ENCODE assay signal across 17 mouse cellular contexts in genomic region chr17:71193485-71193884, GRCm38 (mm10). TPM values are rescaled to one million over a fixed set of nuclear protein-coding genes. Genes with fewer than 3 reads are reported as not detected.
DNase-seq lines count a peak whose midpoint lies in the region; ATAC-seq and TF ChIP-seq lines count a peak whose summit lies in the region.
"Had no signal": no experiment of that assay in that cellular context is flagged by ENCODE, and none has a peak within 500 bp of the region (broad histone marks: within the 10 kb centered on the region; RNA-seq: fewer than 3 reads in every experiment).

No protein-coding gene starts in this region.

- no peak overlapping the region for H3K4me2 ChIP-seq in kidney, postnatal 0 days (ENCODE audit: low read length)
- no peak overlapping the region for H3K4me2 ChIP-seq in limb, embryonic 14.5 days (replicated peaks; ENCODE audit: low read depth, low read length, severe bottlenecking)
- H3K4me2 ChIP-seq: heart, embryonic 11.5 days had no signal

- no peaks in the 10 kb centered on the region for H3K36me3 ChIP-seq in kidney, postnatal 0 days (ENCODE audit: insufficient read depth, low read length)
- no peaks in the 10 kb centered on the region for H3K36me3 ChIP-seq in limb, embryonic 14.5 days (ENCODE audit: control insufficient read depth, insufficient read depth, low read length)

- H3K9me3 ChIP-seq in kidney, postnatal 0 days (replicated peaks; ENCODE audit: low read length): no peaks in the 10 kb centered on the region
- H3K9me3 ChIP-seq in limb, embryonic 14.5 days (ENCODE audit: control insufficient read depth, low read length): 0 out of 2 replicates have a peak, but pooled peaks cover 10% of the 10 kb centered on the region

- no peaks in the 10 kb centered on the region for H3K27me3 ChIP-seq in kidney, postnatal 0 days (ENCODE audit: insufficient read depth, low read length)
- no peaks in the 10 kb centered on the region for H3K27me3 ChIP-seq in limb, embryonic 14.5 days (ENCODE audit: control insufficient read depth, insufficient read depth, low read length)

- no peak for ATAC-seq in kidney, postnatal 0 days (replicated peaks; ENCODE audit: low FRiP score, low read depth)
- no peak for ATAC-seq in limb, embryonic 14.5 days (ENCODE audit: low FRiP score, low read depth)
- no peak for ATAC-seq in monocyte, adult 5-6 weeks (replicated peaks; ENCODE audit: insufficient number of reproducible peaks, low FRiP score, low TSS enrichment, poor library complexity, severe bottlenecking)

- peaks cover 18% of the 10 kb centered on the region for H3K4me1 ChIP-seq in kidney, postnatal 0 days (replicated peaks; ENCODE audit: insufficient read depth, low read length)
- peaks cover 24% of the 10 kb centered on the region; the same call in 1 of the 2 replicates for H3K4me1 ChIP-seq in limb, embryonic 14.5 days (ENCODE audit: control insufficient read depth, insufficient read depth, low read length)

- no peak for TF ChIP-seq POLR2A in limb, embryonic 14.5 days (IDR thresholded peaks at IDR 0.05; ENCODE audit: borderline replicate concordance, extremely low read depth, insufficient read depth, insufficient read length)

- no peak overlapping the region for H3K4me3 ChIP-seq in kidney, postnatal 0 days (replicated peaks; ENCODE audit: low read depth, low read length)
- no peak overlapping the region for H3K4me3 ChIP-seq in limb, embryonic 14.5 days (replicated peaks; ENCODE audit: low read length)
- H3K4me3 ChIP-seq: gastrocnemius, adult 2 months; midbrain, embryonic 10.5 days had no signal

- peak overlapping the region; percentile 21; the same call in 1 of the 2 replicates for H3K27ac ChIP-seq in kidney, postnatal 0 days
- H3K27ac ChIP-seq in limb, embryonic 14.5 days (replicated peaks; ENCODE audit: low read depth, low read length): 0 out of 2 replicates have a peak overlapping the region, but pooled peaks have one; percentile 7
- H3K27ac ChIP-seq: gastrocnemius, adult 2 months; midbrain, embryonic 10.5 days had no signal

- 60% methylated on average over 1 of the region's 1 CpGs for WGBS in kidney, postnatal 0 days
- WGBS in limb, embryonic 14.5 days: 51% methylated on average over 1 of the region's 1 CpGs

- TF ChIP-seq CTCF in kidney, postnatal 0 days (IDR thresholded peaks at IDR 0.05; ENCODE audit: low read depth): no peak

- H3K9ac ChIP-seq in kidney, postnatal 0 days (ENCODE audit: low read depth, low read length): no peak overlapping the region
- H3K9ac ChIP-seq in limb, embryonic 14.5 days (ENCODE audit: low read depth, low read length, severe bottlenecking): no peak overlapping the region

- no peak for DNase-seq in kidney, postnatal 0 days (ENCODE audit: low spot score)
- no peak for DNase-seq in kidney, adult 8-10 months
- DNase-seq in 416B (ENCODE audit: low read depth) (peak; percentile 65), NIH3T3 (ENCODE audit: low read depth) (peak; percentile 37)
- peak; percentile 38 for DNase-seq in limb, embryonic 14.5 days (ENCODE audit: low spot score)
- DNase-seq in adrenal gland, postnatal 4 days (ENCODE audit: low spot score in 2 of 2): no peak
- DNase-seq: cerebellum, adult 2 months; gastrocnemius, adult 2 months; heart, postnatal 10 days; kidney, postnatal 10 days; lung, adult 18-20 months; lung, postnatal 36 days; retina, postnatal 1 day; thymus, postnatal 14 days had no signal

RNA-seq across cellular contexts. Expression of gene Lpin2, which starts 11.1 kb away (rescaled TPM):
- polyA plus RNA-seq in kidney, postnatal 0 days (2015; fragmentation: Nextera tagmentation; extraction: Ambion mirVana): 45.6 and 47.1 TPM in 2 replicates
- polyA plus RNA-seq in limb, embryonic 14.5 days (2012; rRNA removed): 31.4 and 31.5 TPM in 2 replicates
- polyA plus RNA-seq in limb, embryonic 14.5 days (2014; fragmentation: Nextera tagmentation; extraction: Ambion mirVana): 36.1 and 40.8 TPM in 2 replicates
- total RNA-seq in adrenal gland, postnatal 4 days (2021): 10 to 100 TPM; 55.2 to 63.6 TPM
- total RNA-seq in monocyte, adult 5-6 weeks (2017): 60.3 to 91.9 TPM (median 84.4 TPM) in 3 replicates

Comparison
In these comparisons a context has a peak if more than half of its experiments do, and no peak if none do; other contexts are left out.
1. DNase-seq: peak in 416B (single experiment), NIH3T3 (single experiment) and limb, embryonic 14.5 days (single experiment); none in kidney, postnatal 0 days (single experiment), kidney, adult 8-10 months (0 of 2) and adrenal gland, postnatal 4 days (0 of 2).